Mouse (Mus musculus) heart, adult 18-20 months (tissue): ENCODE data around the gene Erp27. TPM values are rescaled to one million over a fixed set of nuclear protein-coding genes. Genes with fewer than 3 reads are reported as not detected.

ENCODE experiments used
- DNase-seq, 2 experiments: peaks; one replicate each; pipeline ENCODE4 v3.0.0; 2021 to 2022; ENCODE audit warnings: mixed read lengths in 1 of 2
- long read RNA-seq, 2 experiments: library from polyadenylated mRNA; stranded (forward); transcript quantifications; one replicate each; pipeline ENCODE4 v2.0.0; 2021
- total RNA-seq, 2 experiments: library from RNA; stranded (reverse); gene quantifications; 2 replicates each; pipeline ENCODE4 v1.2.3; 2021

Gene Erp27
- total RNA-seq = not detected
- long read RNA-seq, experiment 1 = 0 reads
- long read RNA-seq, experiment 2 = 0 reads

DNA sequence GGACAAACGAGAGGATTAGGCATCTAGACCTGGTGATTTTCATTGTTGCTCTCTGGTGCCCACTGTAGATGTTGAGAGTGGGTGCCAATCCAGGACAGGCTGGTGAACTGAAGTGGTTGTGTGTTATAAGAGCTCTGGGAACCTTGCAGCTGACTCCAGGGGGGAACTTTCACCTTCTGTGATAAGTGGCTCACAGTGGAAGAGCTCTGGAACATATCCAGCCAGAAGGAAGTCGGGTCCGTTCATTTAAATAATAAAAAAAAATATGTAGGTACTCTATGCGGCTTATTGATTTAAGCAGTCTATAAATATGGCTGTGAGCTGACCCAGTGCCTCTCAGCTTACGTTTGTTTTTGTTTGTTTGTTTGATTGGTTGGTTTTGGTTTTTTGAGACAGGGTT is at the start of gene Erp27:
Erp27 (minus strand) TSS at position 101 of the 400 bp plus-strand sequence.
- DNase-seq = no peak

DNA sequence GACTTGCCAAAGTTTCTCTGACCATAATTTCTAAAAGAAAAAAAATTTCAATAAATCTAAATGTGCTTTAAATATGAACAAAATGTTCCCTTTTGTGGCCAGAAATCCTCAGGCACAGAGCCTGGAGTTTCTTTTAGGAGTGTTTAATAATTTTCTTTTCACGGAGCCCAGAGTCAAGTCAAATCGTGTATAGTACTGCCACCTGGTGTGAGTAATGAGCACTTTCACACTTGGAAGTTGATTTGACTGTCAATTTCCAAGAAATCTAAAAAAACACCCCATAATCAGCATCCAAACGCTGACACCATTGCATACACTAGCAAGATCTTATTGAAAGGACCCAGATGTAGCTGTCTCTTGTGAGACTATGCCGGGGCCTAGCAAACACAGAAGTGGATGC is 46.9 kb upstream of the Erp27 start:
- peak; percentile 30 to 64 for DNase-seq

DNA sequence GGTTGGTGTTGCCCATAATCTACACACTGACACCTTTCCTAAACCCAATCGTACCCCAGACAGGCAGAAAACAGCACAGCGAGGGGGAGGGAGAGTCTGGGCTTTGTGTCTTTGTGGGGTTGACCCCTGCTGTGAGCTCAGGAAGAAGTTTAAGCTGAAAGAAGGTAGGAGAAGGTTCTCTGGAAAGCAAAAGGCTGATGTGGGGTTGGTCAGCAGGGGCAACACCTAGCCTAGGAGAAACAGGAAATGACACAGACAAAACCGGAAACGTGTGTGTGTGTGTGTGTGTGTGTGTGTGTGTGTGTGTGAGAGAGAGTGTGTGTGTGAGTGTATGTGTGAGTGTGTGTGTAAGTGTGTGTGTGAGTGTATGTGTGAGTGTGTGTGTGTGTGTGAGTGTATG is 45.5 kb upstream of the Erp27 start:
- DNase-seq = no peak

DNA sequence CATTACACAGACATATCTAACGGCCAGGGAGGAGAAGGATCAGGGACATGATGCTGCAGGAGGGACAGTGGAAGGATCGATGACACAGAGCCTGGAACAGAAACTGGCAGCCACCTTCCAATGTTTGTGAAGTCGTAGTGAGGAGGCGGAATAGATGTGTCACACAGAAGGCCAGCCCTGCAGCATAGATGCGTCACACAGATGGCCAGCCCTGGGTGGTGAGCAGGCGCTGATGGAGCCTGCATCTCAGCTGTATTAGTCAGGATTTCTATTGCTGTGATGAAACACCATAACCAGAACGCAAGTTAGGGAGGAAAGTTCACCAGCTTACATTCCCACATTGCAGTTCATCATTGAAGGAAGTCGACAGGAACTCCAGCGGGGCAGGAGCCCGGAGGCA is 43.9 kb upstream of the Erp27 start:
- no peak for DNase-seq

DNA sequence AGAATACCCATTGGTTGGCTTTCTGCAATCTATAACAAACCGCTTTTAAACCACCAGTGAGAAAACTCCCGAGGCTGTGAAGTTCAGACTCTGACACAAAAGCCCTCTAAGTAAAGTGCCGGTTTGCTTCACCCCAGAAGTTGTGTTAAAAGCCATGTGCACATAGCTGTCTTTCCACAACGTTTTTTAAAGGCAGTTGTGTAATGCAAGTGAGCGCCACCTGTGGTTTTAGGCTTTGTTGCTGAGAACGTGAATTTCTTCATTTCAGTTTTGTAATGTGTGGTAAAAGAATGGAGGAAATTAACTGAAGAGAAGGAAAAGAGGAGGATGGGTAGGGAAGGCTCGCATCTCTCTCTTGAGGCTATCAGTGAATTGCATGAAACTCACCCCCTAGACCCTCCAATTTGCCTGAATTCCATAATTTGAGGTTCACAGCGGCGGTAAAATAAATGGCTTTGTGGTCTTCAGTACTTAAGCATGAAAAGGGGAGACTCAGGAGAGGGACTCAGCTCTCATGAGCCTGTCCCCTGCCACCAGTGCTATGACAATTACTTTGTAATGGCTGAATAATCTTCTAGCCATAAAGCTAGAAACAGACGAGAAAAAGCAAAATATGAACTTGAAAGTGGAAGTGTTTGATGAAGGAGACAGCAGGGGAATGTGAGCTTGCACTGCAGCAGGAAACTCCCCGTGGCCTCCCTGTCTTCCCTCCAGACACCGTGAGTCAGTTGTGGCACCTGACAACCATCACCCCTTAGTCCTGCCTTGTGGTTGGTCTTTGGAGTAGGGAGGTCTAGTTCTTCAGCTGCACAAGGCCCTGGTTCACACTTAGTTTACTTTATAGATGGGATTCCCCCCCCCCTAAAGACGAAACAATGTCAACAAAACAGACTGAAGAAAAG is 42.9 kb upstream of the Erp27 start:
- DNase-seq = no peak

DNA sequence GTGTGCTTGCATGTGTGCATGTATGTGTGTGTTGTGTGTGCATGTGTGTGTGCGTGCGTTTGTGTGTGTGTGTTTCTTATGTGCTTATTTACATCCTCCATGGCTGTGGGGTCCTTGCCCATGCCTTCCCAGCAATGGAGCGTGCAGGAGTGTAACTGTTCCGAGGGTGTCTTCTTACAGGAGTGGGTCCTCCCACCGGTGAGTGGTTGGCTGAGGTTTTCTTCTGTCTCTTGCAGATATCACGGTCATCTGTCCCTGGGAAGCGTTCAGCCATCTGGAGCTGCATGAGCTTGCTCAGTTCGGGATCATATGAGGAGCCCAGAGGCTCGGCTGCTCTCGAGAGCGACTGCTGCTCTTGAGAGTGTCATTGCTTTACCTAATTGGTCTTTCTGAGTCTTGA is 41.0 kb upstream of the Erp27 start:
- no peak for DNase-seq

DNA sequence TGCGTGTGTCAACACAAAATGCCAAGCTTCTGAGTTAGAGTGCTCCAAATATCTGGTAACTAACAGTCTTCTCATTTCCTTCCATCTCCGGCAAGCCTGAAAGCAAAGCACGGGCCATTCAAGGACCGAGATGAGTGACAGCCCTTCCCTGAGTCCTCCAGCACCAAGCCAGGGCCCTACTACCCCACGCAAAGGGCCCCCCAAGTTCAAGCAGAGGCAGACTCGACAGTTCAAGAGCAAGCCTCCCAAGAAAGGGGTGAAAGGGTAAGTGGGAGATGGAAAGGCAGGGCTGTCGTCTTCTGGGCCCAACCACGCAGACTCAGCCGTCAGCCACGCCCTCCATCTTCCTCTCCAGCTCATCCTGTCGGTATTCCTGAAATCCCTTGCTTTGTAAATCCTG is 37.2 kb upstream of the Erp27 start:
- DNase-seq = no peak

DNA sequence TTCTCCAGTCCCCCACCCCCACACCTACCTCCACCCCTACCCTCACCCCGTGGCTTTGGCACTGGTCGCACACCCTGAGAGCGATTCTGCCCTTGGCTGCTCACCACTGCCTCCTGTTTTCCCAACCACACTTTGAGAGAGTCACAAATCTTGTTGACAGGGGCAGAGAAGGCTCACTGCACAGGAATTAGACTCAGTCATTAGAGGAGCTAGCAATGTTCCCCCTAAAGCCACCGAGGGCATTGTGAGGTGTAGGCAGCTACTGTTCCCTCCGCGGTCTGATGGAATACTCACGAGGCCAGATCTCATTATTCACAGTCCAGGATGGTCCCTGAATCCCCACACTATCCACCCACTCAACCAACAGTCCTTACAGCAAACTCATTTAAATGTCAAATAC is 35.1 kb upstream of the Erp27 start:
- DNase-seq = no peak

DNA sequence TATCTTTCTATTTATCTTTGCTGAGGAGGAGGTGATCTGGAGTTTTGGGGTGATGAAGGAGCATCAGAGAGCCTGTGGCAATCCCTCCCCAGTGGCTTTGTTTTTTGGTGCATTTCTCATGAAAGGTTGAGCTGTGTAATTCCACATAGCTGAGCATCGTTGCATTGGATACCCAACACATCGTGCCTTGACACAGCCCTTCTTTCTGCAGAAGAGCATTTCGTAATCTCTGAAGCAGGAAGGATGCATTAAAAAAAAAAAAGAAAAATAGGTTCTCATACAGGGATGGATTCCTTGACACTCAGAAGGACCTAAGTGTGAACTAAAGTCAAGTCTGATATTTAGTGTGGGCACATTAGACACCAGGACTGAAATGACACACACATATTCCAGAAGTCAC is 33.3 kb upstream of the Erp27 start:
- no peak for DNase-seq

DNA sequence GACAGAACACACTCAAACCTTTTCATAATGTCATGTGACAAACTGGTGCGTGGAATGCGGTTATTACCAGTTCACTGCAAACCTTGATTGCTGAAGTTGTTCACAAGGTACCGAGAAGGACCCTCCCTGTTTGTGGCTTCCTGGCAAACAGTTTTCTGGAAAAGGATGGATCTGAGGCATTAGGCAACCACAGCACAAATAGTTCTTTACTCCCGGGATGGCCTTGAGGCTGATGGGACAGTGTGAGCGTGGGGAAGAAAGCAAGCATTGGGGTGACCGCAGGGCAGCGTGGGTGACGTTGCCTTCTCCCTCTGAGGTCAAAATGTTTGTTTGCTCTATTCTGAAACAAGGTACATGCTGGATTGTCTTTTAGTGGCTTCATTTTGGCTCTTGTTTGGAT is 32.7 kb upstream of the Erp27 start:
- no peak for DNase-seq

DNA sequence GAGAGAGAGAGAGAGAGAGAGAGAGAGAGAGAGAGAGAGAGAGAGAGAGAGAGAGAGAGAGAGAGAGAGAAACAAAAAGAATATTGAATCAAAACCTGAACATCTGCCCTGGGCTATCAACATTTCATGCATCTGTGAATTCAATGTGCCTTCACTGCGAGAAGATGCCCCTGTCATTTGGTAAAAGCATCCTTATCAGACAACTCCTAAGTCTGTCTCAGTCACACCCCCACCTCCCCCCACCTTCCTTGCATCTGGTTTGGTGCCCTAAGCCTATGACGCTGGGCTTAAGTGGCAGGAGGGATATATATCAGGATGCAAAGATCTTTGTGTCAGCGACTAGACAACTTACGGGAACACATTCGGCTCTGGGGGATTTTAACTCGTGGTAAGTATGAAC is 32.2 kb upstream of the Erp27 start:
- no peak for DNase-seq

DNA sequence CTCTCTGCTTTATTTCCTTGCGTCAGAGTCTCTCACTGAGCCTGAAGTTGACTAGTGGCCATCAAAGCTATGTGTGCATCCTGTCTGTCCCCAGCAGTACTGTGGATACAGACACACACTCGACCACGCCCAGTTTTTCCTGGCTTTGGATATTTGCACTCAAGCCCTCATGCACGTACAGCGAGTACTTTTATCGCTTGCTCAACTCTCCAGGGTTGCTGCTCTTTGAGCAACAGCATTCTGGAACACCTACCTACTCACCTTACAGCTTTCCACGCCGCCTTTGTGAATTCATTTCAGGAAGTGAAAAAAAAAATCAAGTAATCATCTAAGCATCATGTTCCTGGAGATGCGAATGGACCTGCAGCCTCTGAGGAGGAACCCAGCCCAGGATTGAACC is 30.9 kb upstream of the Erp27 start:
- no peak for DNase-seq

DNA sequence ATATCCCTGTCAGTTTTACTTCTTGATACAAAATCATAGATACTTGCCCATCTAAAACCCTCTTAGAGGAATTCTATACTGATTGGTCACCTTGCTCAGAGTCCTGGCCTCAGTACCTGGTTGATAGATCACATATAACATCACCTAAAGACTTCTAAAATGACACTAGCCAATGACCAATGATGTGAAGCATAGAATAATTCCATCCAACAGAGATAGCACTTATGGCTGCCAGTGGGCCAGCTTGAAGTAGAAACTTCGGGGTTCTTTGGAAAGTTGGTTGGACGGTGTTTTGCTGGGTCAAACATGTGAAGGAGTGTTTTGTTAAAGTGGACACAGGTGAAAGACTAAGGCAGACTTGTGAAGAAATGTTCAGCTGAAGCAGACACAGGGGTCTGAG is 28.2 kb upstream of the Erp27 start:
- DNase-seq = no peak

DNA sequence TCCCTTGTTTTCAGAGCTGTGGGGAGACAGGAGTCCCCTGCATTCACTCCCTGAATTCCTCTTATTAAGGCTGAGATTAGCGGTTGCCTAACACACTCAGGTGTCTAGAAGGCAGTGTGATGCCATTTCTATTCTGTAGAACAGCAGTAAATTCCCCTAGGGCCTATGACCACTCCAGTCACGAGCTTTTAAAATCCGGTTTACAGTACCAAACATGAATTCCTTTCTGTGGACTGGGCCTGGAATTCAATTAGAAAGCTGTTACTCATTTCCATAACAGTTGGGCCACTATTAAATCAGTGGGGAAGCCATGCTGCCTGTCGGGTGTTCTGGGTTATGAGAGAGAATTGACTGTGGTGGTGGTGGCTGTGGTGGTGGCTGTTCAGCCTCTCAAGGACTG is 25.7 kb upstream of the Erp27 start:
- DNase-seq = no peak

DNA sequence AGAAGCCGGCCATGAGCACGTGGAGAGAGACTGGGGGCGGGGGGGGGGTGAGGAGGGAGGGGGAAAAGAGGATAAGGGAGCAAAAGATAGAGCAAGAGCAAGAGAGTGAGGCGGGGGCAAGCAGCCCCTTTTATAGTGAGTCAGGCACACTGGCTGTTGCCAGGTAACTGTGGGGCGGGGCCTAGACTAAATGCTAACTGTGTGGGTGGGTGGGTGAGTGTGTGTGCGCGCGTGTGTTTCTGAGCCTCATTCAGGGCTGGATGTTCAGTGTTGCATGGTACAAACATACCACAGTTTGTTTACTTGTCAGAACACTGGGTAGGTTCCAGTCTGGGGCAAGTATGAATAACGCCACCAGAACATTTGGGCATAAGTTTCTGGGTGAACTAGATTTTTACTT is 25.0 kb upstream of the Erp27 start:
- no peak for DNase-seq

DNA sequence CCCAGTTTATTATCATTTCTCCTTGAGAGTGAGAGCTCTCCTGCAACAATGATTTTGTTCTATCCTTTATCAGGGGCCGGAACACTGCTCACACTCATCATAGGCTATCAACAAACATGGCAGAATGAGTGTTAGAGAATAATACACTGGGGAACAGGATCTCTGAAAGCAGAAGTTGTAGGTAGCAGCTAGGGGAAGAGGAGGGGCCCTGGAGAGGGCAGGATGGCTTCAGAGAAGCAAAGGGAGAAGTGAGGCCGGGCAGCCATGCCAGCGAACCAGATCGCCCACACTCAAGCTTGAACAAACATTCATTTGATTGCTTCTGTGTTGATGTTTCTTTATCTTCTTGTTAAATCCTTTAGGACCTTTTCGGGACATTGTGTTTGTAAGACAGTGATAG is 24.3 kb upstream of the Erp27 start:
- peak in 1 of 2 experiments; percentile 38 for DNase-seq

DNA sequence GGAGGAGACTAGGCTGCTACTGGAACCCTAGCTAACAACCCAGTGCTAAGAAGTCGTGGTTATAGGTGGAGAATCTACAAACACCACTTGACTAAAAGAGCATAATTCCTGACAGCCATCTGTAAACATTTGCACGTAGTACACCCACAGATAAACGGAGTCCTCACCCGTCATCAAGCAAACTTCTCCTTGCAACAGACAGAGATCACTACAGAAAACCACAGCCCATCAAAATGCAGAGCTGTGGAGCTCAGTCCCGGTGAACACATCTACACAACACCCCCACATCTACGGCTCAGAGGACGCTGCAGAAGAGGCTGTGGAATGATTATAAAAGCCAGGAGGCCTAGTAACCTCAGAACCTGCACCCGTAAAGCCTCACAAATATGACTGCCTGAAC is 22.5 kb upstream of the Erp27 start:
- no peak for DNase-seq

DNA sequence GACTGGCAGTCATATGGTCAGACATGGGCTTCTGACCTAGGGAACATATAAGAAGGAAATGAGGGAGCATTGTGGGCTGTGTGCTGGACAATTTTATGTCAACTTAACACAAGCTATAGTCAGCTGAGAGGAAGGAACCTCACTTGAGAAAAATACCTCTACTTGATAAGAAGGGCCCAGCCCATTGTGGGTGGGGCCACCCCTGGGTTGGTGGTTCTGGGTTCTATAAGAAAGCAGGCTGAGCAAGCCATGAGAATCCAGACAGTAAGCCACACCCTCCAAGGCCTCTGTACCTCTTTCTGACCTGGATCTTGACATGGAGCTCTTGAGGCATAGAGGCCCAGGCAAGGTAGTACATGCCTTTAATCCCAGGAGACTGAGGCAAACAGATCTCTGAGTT is 21.4 kb upstream of the Erp27 start:
- no peak for DNase-seq

DNA sequence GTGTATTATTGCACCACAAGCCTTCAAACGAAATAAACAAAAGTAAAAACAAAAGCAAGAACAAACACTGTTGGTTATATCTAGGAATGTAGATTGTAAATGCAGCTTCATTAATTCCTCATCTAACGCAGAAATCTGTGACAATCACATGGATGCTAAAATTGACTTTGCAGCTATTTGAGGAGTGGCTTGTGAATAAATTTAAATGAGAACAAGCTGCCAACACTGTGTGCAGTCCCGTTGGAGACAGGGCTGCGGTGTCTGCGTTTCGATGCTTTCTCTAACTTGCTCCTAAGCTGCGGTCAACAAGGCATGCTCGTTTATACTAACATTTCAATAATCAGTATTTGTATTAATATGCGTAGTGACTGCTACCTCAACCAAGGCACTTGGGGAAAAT is 20.3 kb upstream of the Erp27 start:
- DNase-seq = no peak

DNA sequence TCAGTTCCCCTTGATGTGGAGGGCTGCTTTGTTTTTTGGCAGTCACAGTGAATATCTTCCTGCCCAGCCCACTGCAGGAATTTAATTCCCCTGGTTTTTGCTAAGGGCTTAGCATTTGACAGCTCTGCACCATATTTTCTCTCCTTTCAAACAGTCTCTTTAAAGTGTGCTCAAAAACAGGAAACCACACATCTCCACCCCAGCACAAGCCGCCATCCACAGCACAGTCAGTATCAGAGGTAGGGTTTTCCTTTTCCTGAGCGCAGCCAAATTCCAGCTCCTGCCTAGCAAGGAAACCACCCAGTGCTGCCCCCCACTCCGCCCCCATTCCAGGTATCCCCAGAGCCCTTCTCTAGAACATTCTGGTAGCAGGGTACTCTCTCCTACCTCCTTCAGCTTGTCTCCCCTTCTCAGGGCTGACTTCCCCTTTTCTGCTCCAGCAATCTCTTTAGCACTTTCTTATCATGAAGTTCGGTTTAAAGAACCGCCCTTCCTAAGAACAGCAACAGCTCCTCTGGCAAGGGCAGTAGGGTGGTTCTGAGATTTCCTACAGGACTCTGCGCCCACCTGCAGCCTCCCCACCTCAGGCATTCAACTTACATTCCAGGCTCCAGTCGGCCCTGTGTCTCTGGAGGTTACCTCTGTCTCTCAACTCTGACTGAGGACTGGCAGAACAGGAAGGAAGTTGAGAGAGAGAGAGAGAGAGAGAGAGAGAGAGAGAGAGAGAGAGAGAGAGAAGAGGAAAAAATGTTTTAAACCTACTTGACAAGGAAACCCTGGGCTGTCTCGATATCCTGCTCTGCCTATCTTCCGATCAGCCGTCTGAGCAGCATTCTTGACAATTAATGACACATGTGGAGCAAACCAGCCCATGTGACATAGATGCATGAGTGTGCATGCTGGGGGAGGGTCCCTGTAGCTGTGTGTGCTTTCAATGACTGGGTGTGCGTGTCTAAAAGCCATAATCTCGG is 19.4 kb upstream of the Erp27 start, which contains the start of gene Arhgdib:
Arhgdib (minus strand) TSS at position 849 of the 971 bp plus-strand sequence.
- DNase-seq = peak; percentile 70 to 72

DNA sequence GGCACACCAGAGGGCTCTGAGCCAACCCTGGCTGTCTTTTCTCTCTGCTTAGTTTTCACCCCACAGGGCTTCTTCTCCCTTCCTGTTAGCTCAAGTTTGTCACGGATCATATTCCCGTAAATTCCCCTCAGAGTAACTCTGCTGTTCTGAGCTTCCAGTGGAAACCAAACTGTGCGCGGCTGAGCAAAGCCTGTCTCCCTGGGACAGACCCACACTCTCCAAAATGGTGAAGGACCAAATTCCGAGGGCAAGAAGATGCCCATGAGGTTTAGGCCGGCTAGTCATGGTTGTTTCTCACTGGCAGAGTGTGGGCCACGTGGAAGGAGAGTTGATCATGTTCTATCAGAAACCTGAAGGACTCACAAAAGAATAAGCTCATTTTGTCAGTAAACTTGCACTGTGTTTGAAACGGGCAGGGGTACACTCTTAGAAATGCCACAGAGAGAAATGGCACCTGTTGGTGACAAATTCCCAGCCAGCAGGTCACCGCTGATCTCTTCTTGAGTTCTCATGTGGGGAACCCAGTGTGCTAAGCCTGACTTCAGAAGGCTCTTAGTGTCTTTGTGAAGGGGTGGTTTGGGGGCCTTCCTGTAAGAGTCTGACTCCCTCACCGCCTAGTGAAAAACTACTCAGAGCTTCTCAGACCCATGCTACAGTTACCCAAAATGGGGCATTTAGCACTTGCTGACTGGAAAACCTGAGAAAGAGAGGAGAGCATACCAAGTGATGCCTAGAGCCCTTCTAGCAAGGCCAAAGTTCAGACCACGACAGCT is 18.4 kb upstream of the Erp27 start:
- peak; percentile 51 to 56 for DNase-seq
